Mouse (Mus musculus): Measurements from ENCODE around the gene Cbx1. TPM values are rescaled to one million over a fixed set of nuclear protein-coding genes. Genes with fewer than 3 reads are reported as not detected.
"Not testable (repeated sequence)": the region's sequence is repeated elsewhere in the genome, so short reads cannot be mapped to it uniquely, and the experiment has no call there.

Cbx1 gene
- total RNA-seq, 2 experiments from 2014 or later, result 48.5 to 48.9 TPM

GRCm38 (mm10) chr11:96834127-96834526 lies 45.2 kb downstream of the Cbx1 start:
- DNase-seq (ENCODE audit: low spot score in 2 of 2), result no peak

- DNase-seq (ENCODE audit: low spot score in 2 of 2), result no peak
Measured at GRCm38 (mm10) chr11:96837298-96837697, 48.4 kb downstream of the Cbx1 start.

- no peak for DNase-seq (ENCODE audit: low spot score in 2 of 2)
Measured at GRCm38 (mm10) chr11:96838341-96838740, 49.4 kb downstream of the Cbx1 start.

- DNase-seq (ENCODE audit: low spot score in 2 of 2), result no peak
Measured at GRCm38 (mm10) chr11:96839428-96839827, 50.5 kb downstream of the Cbx1 start.

GRCm38 (mm10) chr11:96839877-96840276 lies 51.0 kb downstream of the Cbx1 start:
- DNase-seq (ENCODE audit: low spot score in 2 of 2), result no peak

GRCm38 (mm10) chr11:96840290-96840689 lies 51.4 kb downstream of the Cbx1 start:
- peak; percentile 71 to 75 for DNase-seq (ENCODE audit: low spot score in 2 of 2)

GRCm38 (mm10) chr11:96843627-96844026 lies 54.7 kb downstream of the Cbx1 start:
- no peak for DNase-seq (ENCODE audit: low spot score in 2 of 2)

- no peak for DNase-seq (ENCODE audit: low spot score in 2 of 2)
Measured at GRCm38 (mm10) chr11:96847240-96847639, 58.3 kb downstream of the Cbx1 start.

GRCm38 (mm10) chr11:96848694-96849093 lies 59.8 kb downstream of the Cbx1 start:
- no peak for DNase-seq (ENCODE audit: low spot score in 2 of 2)

GRCm38 (mm10) chr11:96849145-96849544 lies 60.2 kb downstream of the Cbx1 start:
- not testable (repeated sequence) for DNase-seq (ENCODE audit: low spot score in 2 of 2)

- no peak for DNase-seq (ENCODE audit: low spot score in 2 of 2)
Measured at GRCm38 (mm10) chr11:96849681-96850467, 60.9 kb downstream of the Cbx1 start, which contains the start of gene Copz2. TSS of gene Copz2 (plus strand) at chr11:96849870.

- no peak for DNase-seq (ENCODE audit: low spot score in 2 of 2)
Measured at GRCm38 (mm10) chr11:96857446-96857845, 68.5 kb downstream of the Cbx1 start.

Small RNAs within 50 kb of the gene (microRNA-seq; reads per million reads assigned to microRNA genes)
- 35.5 to 97.5 reads per million in 2 experiments for gene Mir152

Other genes with a start within 250 kb of the Cbx1 start
- gene Snx11, start 11.6 kb upstream of the Cbx1 start, total RNA-seq (2021), result 10 to 100 TPM; 50.1 to 52.1 TPM
- gene Nfe2l1, start 40.8 kb downstream of the Cbx1 start, total RNA-seq (2021), result 100 to 1,000 TPM; 241 to 242 TPM
- gene Copz2, start 60.7 kb downstream of the Cbx1 start, total RNA-seq (2021), result 1 to 10 TPM; 6.5 to 8.2 TPM
- 10 to 100 TPM; 34.9 to 35.3 TPM for gene Cdk5rap3, start 127.4 kb downstream of the Cbx1 start, total RNA-seq (2021)
- not detected for gene Prr15l, start 139.0 kb downstream of the Cbx1 start, total RNA-seq (2021)
- 10 to 100 TPM; 34.2 to 35.0 TPM for gene Pnpo, start 154.9 kb downstream of the Cbx1 start, total RNA-seq (2021)
- gene Sp2, start 193.8 kb downstream of the Cbx1 start, total RNA-seq (2021), result 10 to 100 TPM; 13.0 to 13.4 TPM
- 1 to 10 TPM in 1 of 2 experiments, under 1 TPM in 1; 0.79 to 1.1 TPM for gene Sp6, start 224.3 kb downstream of the Cbx1 start, total RNA-seq (2021)
- 1 to 10 TPM; 4.0 to 4.9 TPM for gene Scrn2, start 240.8 kb downstream of the Cbx1 start, total RNA-seq (2021)